Mouse (Mus musculus) midbrain, embryonic 12.5 days (tissue): ENCODE results near the gene Gba. TPM values are rescaled to one million over a fixed set of nuclear protein-coding genes. Genes with fewer than 3 reads are reported as not detected.

ENCODE experiments used
- ATAC-seq: fragments of 200-750 bp; cut with Nextera tagmentation; 2 replicates; pipeline ENCODE4 v1.8.0; 2017; ENCODE audit warnings: low read depth, moderate TSS enrichment, moderate library complexity; ENCODE audit not compliant: low FRiP score
- H3K27ac ChIP-seq: fragments of 300-500 bp; sonication (generic); replicated peaks from 2 replicates; pipeline ENCODE4 v1.5.1; 2016; ENCODE audit warnings: mild to moderate bottlenecking
- H3K27me3 ChIP-seq: fragments of 300-500 bp; sonication (generic); 2 replicates; pipeline ENCODE4 v1.6.1; 2016; ENCODE audit warnings: mild to moderate bottlenecking
- H3K36me3 ChIP-seq: fragments of 300-500 bp; sonication (generic); 2 replicates; pipeline ENCODE4 v1.6.1; 2016
- H3K4me1 ChIP-seq: fragments of 300-500 bp; sonication (generic); 2 replicates; pipeline ENCODE4 v1.6.1; 2016
- H3K4me2 ChIP-seq: fragments of 300-500 bp; sonication (generic); replicated peaks from 2 replicates; pipeline ENCODE4 v1.6.1; 2016; ENCODE audit warnings: mild to moderate bottlenecking, moderate library complexity
- H3K4me3 ChIP-seq: fragments of 300-500 bp; sonication (generic); 2 replicates; pipeline ENCODE4 v1.5.1; 2016; ENCODE audit warnings: mild to moderate bottlenecking
- H3K9ac ChIP-seq: fragments of 300-500 bp; sonication (generic); replicated peaks from 2 replicates; pipeline ENCODE4 v1.6.1; 2016; ENCODE audit warnings: mild to moderate bottlenecking, moderate library complexity
- H3K9me3 ChIP-seq: fragments of 300-500 bp; sonication (generic); 2 replicates; pipeline ENCODE4 v1.6.1; 2016; ENCODE audit warnings: mild to moderate bottlenecking
- WGBS: fragments of 180-500 bp; shearing (Covaris S2); methylation state at CpG from one replicate; pipeline ENCODE4 v1.1.7; 2016; 5-methylcytosine and 5-hydroxymethylcytosine counted together
- microRNA counts: library from miRNA; unstranded; fragments of <30 nt; microRNA quantifications from one replicate; lab custom pipeline; 2017
- microRNA-seq: library from miRNA; unstranded; fragments of <30 nt; microRNA quantifications from one replicate; pipeline ENCODE4, GENCODE M21; 2017
- polyA plus RNA-seq: library from polyadenylated mRNA; unstranded; fragments of >200 nt; fragmentation: Nextera tagmentation; extraction: Ambion mirVana; gene quantifications from 2 replicates; pipeline ENCODE4 v1.2.1, GENCODE M21; 2016

Gene Gba
- polyA plus RNA-seq, 1 experiment from 2014 or later, result 45.8 TPM

GRCm38 (mm10) chr3:89247466-89247865 is 44.7 kb downstream of the Gba start:
- Histone ChIP-seq H3K9ac (peak overlapping the region; percentile 78; the same call in 1 of the 2 replicates), H3K36me3 (peaks cover 3% of the 10 kb centered on the region; the same call in 1 of the 2 replicates), H3K27ac (no peak overlapping the region)

GRCm38 (mm10) chr3:89250435-89251040 is 47.8 kb downstream of the Gba start:
- H3K4me1 ChIP-seq, result peaks cover 29% of the 10 kb centered on the region

More at GRCm38 (mm10) chr3:89247466-89247865, 44.7 kb downstream of the Gba start:
- Histone ChIP-seq H3K4me2 (peak overlapping the region; percentile 91), H3K4me3 (peak overlapping the region; percentile 78), H3K9me3 (no peaks in the 10 kb centered on the region), H3K4me1 (peaks cover 57% of the 10 kb centered on the region), H3K27me3 (peaks cover 25% of the 10 kb centered on the region)
- WGBS, result 81% methylated on average over 4 of the region's 4 CpGs
- ATAC-seq, result no peak

GRCm38 (mm10) chr3:89251365-89251895 is 48.7 kb downstream of the Gba start:
- H3K9ac ChIP-seq, result no peak overlapping the region
- H3K27ac ChIP-seq, result no peak overlapping the region
- no peaks in the 10 kb centered on the region for H3K9me3 ChIP-seq
- peaks cover 23% of the 10 kb centered on the region for H3K4me1 ChIP-seq
- peak overlapping the region; percentile 29 for H3K4me2 ChIP-seq
- ATAC-seq, result no peak
- H3K27me3 ChIP-seq, result peaks cover 17% of the 10 kb centered on the region
- peaks cover 3% of the 10 kb centered on the region; the same call in 1 of the 2 replicates for H3K36me3 ChIP-seq
- no peak overlapping the region for H3K4me3 ChIP-seq
- WGBS, result 9% methylated on average over 17 of the region's 17 CpGs

More at GRCm38 (mm10) chr3:89250435-89251040, 47.8 kb downstream of the Gba start:
- no peaks in the 10 kb centered on the region for H3K9me3 ChIP-seq
- no peak overlapping the region for H3K27ac ChIP-seq
- no peak overlapping the region for H3K4me2 ChIP-seq
- WGBS, result 25% methylated on average over 7 of the region's 7 CpGs
- no peak for ATAC-seq
- no peak overlapping the region for H3K4me3 ChIP-seq
- peaks cover 3% of the 10 kb centered on the region; the same call in 1 of the 2 replicates for H3K36me3 ChIP-seq
- peaks cover 17% of the 10 kb centered on the region for H3K27me3 ChIP-seq
- H3K9ac ChIP-seq, result no peak overlapping the region

GRCm38 (mm10) chr3:89254994-89255393 is 52.3 kb downstream of the Gba start:
- H3K9me3 ChIP-seq, result no peaks in the 10 kb centered on the region
- no peak overlapping the region for H3K4me2 ChIP-seq
- WGBS, result 88% methylated on average over 5 of the region's 5 CpGs
- H3K27ac ChIP-seq, result no peak overlapping the region
- no peak for ATAC-seq
- H3K27me3 ChIP-seq, result peaks cover 19% of the 10 kb centered on the region
- no peak overlapping the region for H3K4me3 ChIP-seq
- no peak overlapping the region for H3K9ac ChIP-seq
- H3K4me1 ChIP-seq, result peaks cover 12% of the 10 kb centered on the region
- H3K36me3 ChIP-seq, result no peaks in the 10 kb centered on the region

- H3K27ac ChIP-seq, result no peak overlapping the region
- no peak overlapping the region for H3K4me2 ChIP-seq
- H3K4me3 ChIP-seq, result no peak overlapping the region
- WGBS, result 86% methylated on average over 5 of the region's 5 CpGs
- H3K27me3 ChIP-seq, result peaks cover 12% of the 10 kb centered on the region
- no peak overlapping the region for H3K9ac ChIP-seq
- H3K9me3 ChIP-seq, result no peaks in the 10 kb centered on the region
- ATAC-seq, result no peak
- peaks cover 6% of the 10 kb centered on the region for H3K4me1 ChIP-seq
- H3K36me3 ChIP-seq, result no peaks in the 10 kb centered on the region
Observed at GRCm38 (mm10) chr3:89256177-89256576, 53.4 kb downstream of the Gba start.

MicroRNAs within 50 kb of the gene (microRNA counts, 519-probe panel; counts per million panel counts)
- 2,838 counts per million, percentile 7 among the panel's probes with 10 or more counts for microRNA mmu-miR-92b (lab: Ali Mortazavi, UCI)

Small RNA genes within 50 kb of the gene (microRNA-seq; reads per million reads assigned to microRNA genes)
- 20,944 reads per million, percentile 98 among the genes with 10 or more reads in this experiment for gene Mir92b

Other genes starting within 250 kb of the Gba start
- 49.8 and 50.9 TPM in 2 replicates for gene Rusc1, start 109.6 kb upstream of the Gba start, polyA plus RNA-seq
- gene Gm43738, start 101.8 kb upstream of the Gba start, polyA plus RNA-seq, result 0.13 TPM in 1 of 2 replicates, not detected in the other
- gene Fdps, start 101.0 kb upstream of the Gba start, polyA plus RNA-seq, result 307 and 361 TPM in 2 replicates
- 0.26 and 0.33 TPM in 2 replicates for gene Pklr, start 66.8 kb upstream of the Gba start, polyA plus RNA-seq
- gene Hcn3, start 42.7 kb upstream of the Gba start, polyA plus RNA-seq, result 17.1 and 22.0 TPM in 2 replicates
- 42.3 and 46.5 TPM in 2 replicates for gene Clk2, start 38.1 kb upstream of the Gba start, polyA plus RNA-seq
- gene Scamp3, start 25.5 kb upstream of the Gba start, polyA plus RNA-seq, result 94.2 and 97.1 TPM in 2 replicates
- 29.5 and 30.3 TPM in 2 replicates for gene Fam189b, start 19.8 kb upstream of the Gba start, polyA plus RNA-seq
- gene Thbs3, start 12.3 kb downstream of the Gba start, polyA plus RNA-seq, result 105 and 107 TPM in 2 replicates
- gene Mtx1, start 24.2 kb downstream of the Gba start, polyA plus RNA-seq, result 183 and 185 TPM in 2 replicates
- 3.8 and 5.2 TPM in 2 replicates for gene Muc1, start 26.1 kb downstream of the Gba start, polyA plus RNA-seq
- gene Krtcap2, start 43.0 kb downstream of the Gba start, polyA plus RNA-seq, result 253 and 255 TPM in 2 replicates
- 25.1 and 25.5 TPM in 2 replicates for gene Trim46, start 43.4 kb downstream of the Gba start, polyA plus RNA-seq
- gene Dpm3, start 56.4 kb downstream of the Gba start, polyA plus RNA-seq, result 72.2 and 76.1 TPM in 2 replicates
- gene Slc50a1, start 67.6 kb downstream of the Gba start, polyA plus RNA-seq, result 38.1 and 39.6 TPM in 2 replicates
- 9.5 and 11.0 TPM in 2 replicates for gene Efna1, start 78.2 kb downstream of the Gba start, polyA plus RNA-seq
- 10.7 and 11.1 TPM in 2 replicates for gene Efna3, start 120.0 kb downstream of the Gba start, polyA plus RNA-seq
- 16.8 and 17.3 TPM in 2 replicates for gene Efna4, start 135.1 kb downstream of the Gba start, polyA plus RNA-seq
- 35.0 and 37.0 TPM in 2 replicates for gene Adam15, start 147.1 kb downstream of the Gba start, polyA plus RNA-seq
- gene Dcst2, start 159.0 kb downstream of the Gba start, polyA plus RNA-seq, result 0.22 and 0.29 TPM in 2 replicates
- 0.20 and 0.65 TPM in 2 replicates for gene Dcst1, start 162.3 kb downstream of the Gba start, polyA plus RNA-seq
- 0.63 and 0.71 TPM in 2 replicates for gene Zbtb7b, start 191.8 kb downstream of the Gba start, polyA plus RNA-seq
- 1.1 and 1.5 TPM in 2 replicates for gene Lenep, start 199.9 kb downstream of the Gba start, polyA plus RNA-seq
- 34.4 and 34.7 TPM in 2 replicates for gene Flad1, start 208.9 kb downstream of the Gba start, polyA plus RNA-seq
- 291 and 306 TPM in 2 replicates for gene Cks1b, start 215.5 kb downstream of the Gba start, polyA plus RNA-seq
- 33.0 and 43.5 TPM in 2 replicates for gene Shc1, start 215.5 kb downstream of the Gba start, polyA plus RNA-seq
- 52.5 and 58.3 TPM in 2 replicates for gene Pygo2, start 227.3 kb downstream of the Gba start, polyA plus RNA-seq
- 16.1 and 17.9 TPM in 2 replicates for gene Pbxip1, start 233.8 kb downstream of the Gba start, polyA plus RNA-seq